Mouse (Mus musculus): ENCODE measurements at regions not wholly inside any gene's neighbourhood (a gene's known extent, or its start where the extent isn't known, plus 50 kb on each side); places are given as distances from the start of the nearest gene placed in this dataset.

GRCm38 (mm10) chr3:151899094-151899493, 61.7 kb upstream of the Ptgfr start:
- H3K9ac ChIP-seq (replicated peaks) = no peak overlapping the region
- H3K27me3 ChIP-seq (ENCODE audit: insufficient read depth, low read length) = no peaks in the 10 kb centered on the region
- H3K9me3 ChIP-seq (ENCODE audit: low read length) = no peaks in the 10 kb centered on the region
- ATAC-seq = peak; percentile 80
- no peak overlapping the region for H3K4me2 ChIP-seq (ENCODE audit: low read depth, low read length)
- TF ChIP-seq EP300 (IDR thresholded peaks at IDR 0.05; ENCODE audit: low read depth) (0 out of 2 replicates have a peak, but pooled peaks have one; percentile 22), CTCF (IDR thresholded peaks at IDR 0.05; ENCODE audit: low read depth) (no peak)
- no peaks in the 10 kb centered on the region for H3K36me3 ChIP-seq (replicated peaks; ENCODE audit: insufficient read depth, low read length)
- WGBS (ENCODE audit: insufficient replicate concordance) = 65% methylated on average over 4 of the region's 4 CpGs
- no peak overlapping the region for H3K4me3 ChIP-seq (ENCODE audit: low read depth, low read length)
- H3K27ac ChIP-seq (ENCODE audit: low read depth) = no peak overlapping the region
- DNase-seq = no peak
- H3K4me1 ChIP-seq (ENCODE audit: insufficient read depth) = no peaks in the 10 kb centered on the region

- WGBS (ENCODE audit: insufficient replicate concordance) = 74% methylated on average over 6 of the region's 6 CpGs
- no peak overlapping the region for H3K9ac ChIP-seq (replicated peaks)
- no peak overlapping the region for H3K4me2 ChIP-seq (ENCODE audit: low read depth, low read length)
- DNase-seq = no peak
- no peaks in the 10 kb centered on the region for H3K36me3 ChIP-seq (replicated peaks; ENCODE audit: insufficient read depth, low read length)
- ATAC-seq = no peak
- no peaks in the 10 kb centered on the region; the same call in 1 of the 2 replicates for H3K4me1 ChIP-seq (ENCODE audit: insufficient read depth)
- no peaks in the 10 kb centered on the region for H3K9me3 ChIP-seq (ENCODE audit: low read length)
- no peak overlapping the region for H3K27ac ChIP-seq (ENCODE audit: low read depth)
- H3K27me3 ChIP-seq (ENCODE audit: insufficient read depth, low read length) = no peaks in the 10 kb centered on the region
- TF ChIP-seq CTCF (IDR thresholded peaks at IDR 0.05; ENCODE audit: low read depth) (no peak), EP300 (IDR thresholded peaks at IDR 0.05; ENCODE audit: low read depth) (no peak)
- H3K4me3 ChIP-seq (ENCODE audit: low read depth, low read length) = no peak overlapping the region
Observed at GRCm38 (mm10) chr3:151896320-151896719, 58.9 kb upstream of the Ptgfr start.

GRCm38 (mm10) chr3:151894712-151895111, 57.3 kb upstream of the Ptgfr start:
- no peak overlapping the region for H3K4me3 ChIP-seq (ENCODE audit: low read depth, low read length)
- TF ChIP-seq CTCF (IDR thresholded peaks at IDR 0.05; ENCODE audit: low read depth) (no peak), EP300 (IDR thresholded peaks at IDR 0.05; ENCODE audit: low read depth) (no peak)
- H3K4me2 ChIP-seq (ENCODE audit: low read depth, low read length) = no peak overlapping the region
- no peaks in the 10 kb centered on the region; the same call in 1 of the 2 replicates for H3K4me1 ChIP-seq (ENCODE audit: insufficient read depth)
- H3K27me3 ChIP-seq (ENCODE audit: insufficient read depth, low read length) = no peaks in the 10 kb centered on the region
- 52% methylated on average over 3 of the region's 3 CpGs for WGBS (ENCODE audit: insufficient replicate concordance)
- ATAC-seq (no peak), DNase-seq (no peak)
- H3K9ac ChIP-seq (replicated peaks) = no peak overlapping the region
- H3K9me3 ChIP-seq (ENCODE audit: low read length) = no peaks in the 10 kb centered on the region
- no peak overlapping the region for H3K27ac ChIP-seq (ENCODE audit: low read depth)
- no peaks in the 10 kb centered on the region for H3K36me3 ChIP-seq (replicated peaks; ENCODE audit: insufficient read depth, low read length)

- DNase-seq (no peak), ATAC-seq (no peak)
- Histone ChIP-seq H3K4me3 (ENCODE audit: low read depth, low read length) (no peak overlapping the region), H3K27ac (ENCODE audit: low read depth) (no peak overlapping the region), H3K4me1 (ENCODE audit: insufficient read depth) (no peaks in the 10 kb centered on the region; the same call in 1 of the 2 replicates), H3K36me3 (replicated peaks; ENCODE audit: insufficient read depth, low read length) (no peaks in the 10 kb centered on the region), H3K4me2 (ENCODE audit: low read depth, low read length) (no peak overlapping the region), H3K9me3 (ENCODE audit: low read length) (no peaks in the 10 kb centered on the region), H3K27me3 (ENCODE audit: insufficient read depth, low read length) (no peaks in the 10 kb centered on the region), H3K9ac (replicated peaks) (no peak overlapping the region)
- TF ChIP-seq CTCF (IDR thresholded peaks at IDR 0.05; ENCODE audit: low read depth) (no peak), EP300 (IDR thresholded peaks at IDR 0.05; ENCODE audit: low read depth) (no peak; the same call in 1 of the 2 replicates)
- WGBS (ENCODE audit: insufficient replicate concordance) = 65% methylated on average over 11 of the region's 11 CpGs
Observed at GRCm38 (mm10) chr3:151893421-151894235, 56.2 kb upstream of the Ptgfr start.

GRCm38 (mm10) chr3:151891760-151892253, 54.4 kb upstream of the Ptgfr start:
- 28% methylated on average over 6 of the region's 6 CpGs for WGBS (ENCODE audit: insufficient replicate concordance)
- peak; percentile 66 for ATAC-seq

GRCm38 (mm10) chr3:151891336-151891735, 53.9 kb upstream of the Ptgfr start:
- H3K9me3 ChIP-seq (ENCODE audit: low read length) = no peaks in the 10 kb centered on the region
- WGBS (ENCODE audit: insufficient replicate concordance) = 59% methylated on average over 3 of the region's 3 CpGs
- H3K4me2 ChIP-seq (ENCODE audit: low read depth, low read length) = no peak overlapping the region
- ATAC-seq (no peak), DNase-seq (no peak)
- H3K9ac ChIP-seq (replicated peaks) = no peak overlapping the region
- H3K4me1 ChIP-seq (ENCODE audit: insufficient read depth) = no peaks in the 10 kb centered on the region; the same call in 1 of the 2 replicates
- no peak for TF ChIP-seq CTCF (IDR thresholded peaks at IDR 0.05; ENCODE audit: low read depth)
- TF ChIP-seq EP300 (IDR thresholded peaks at IDR 0.05; ENCODE audit: low read depth) = no peak
- H3K27me3 ChIP-seq (ENCODE audit: insufficient read depth, low read length) = no peaks in the 10 kb centered on the region
- H3K4me3 ChIP-seq (ENCODE audit: low read depth, low read length) = no peak overlapping the region
- no peak overlapping the region for H3K27ac ChIP-seq (ENCODE audit: low read depth)
- H3K36me3 ChIP-seq (replicated peaks; ENCODE audit: insufficient read depth, low read length) = no peaks in the 10 kb centered on the region

More at GRCm38 (mm10) chr3:151891760-151892253, 54.4 kb upstream of the Ptgfr start:
- DNase-seq = peak; percentile 53
- Histone ChIP-seq H3K4me3 (ENCODE audit: low read depth, low read length) (no peak overlapping the region), H3K27ac (ENCODE audit: low read depth) (no peak overlapping the region), H3K9me3 (ENCODE audit: low read length) (no peaks in the 10 kb centered on the region), H3K4me1 (ENCODE audit: insufficient read depth) (no peaks in the 10 kb centered on the region; the same call in 1 of the 2 replicates), H3K9ac (replicated peaks) (no peak overlapping the region), H3K4me2 (ENCODE audit: low read depth, low read length) (0 out of 2 replicates have a peak overlapping the region, but pooled peaks have one; percentile 39), H3K36me3 (replicated peaks; ENCODE audit: insufficient read depth, low read length) (no peaks in the 10 kb centered on the region), H3K27me3 (ENCODE audit: insufficient read depth, low read length) (no peaks in the 10 kb centered on the region)
- TF ChIP-seq CTCF (IDR thresholded peaks at IDR 0.05; ENCODE audit: low read depth) (no peak), EP300 (IDR thresholded peaks at IDR 0.05; ENCODE audit: low read depth) (no peak)

All from liver, postnatal 0 days (tissue).